Mouse (Mus musculus) liver, postnatal 0 days (tissue): Measurements from ENCODE around the gene Pdlim7.

Experiments used
- CTCF ChIP-seq: sonication (generic); IDR thresholded peaks from 2 replicates; pipeline ENCODE4 v1.5.1; 2016; ENCODE audit warnings: antibody characterized with exemption, low read depth
- EP300 ChIP-seq: IDR thresholded peaks from 2 replicates; pipeline ENCODE4 v1.6.1; 2016; ENCODE audit warnings: antibody characterized with exemption, low read depth, mild to moderate bottlenecking

DNA sequence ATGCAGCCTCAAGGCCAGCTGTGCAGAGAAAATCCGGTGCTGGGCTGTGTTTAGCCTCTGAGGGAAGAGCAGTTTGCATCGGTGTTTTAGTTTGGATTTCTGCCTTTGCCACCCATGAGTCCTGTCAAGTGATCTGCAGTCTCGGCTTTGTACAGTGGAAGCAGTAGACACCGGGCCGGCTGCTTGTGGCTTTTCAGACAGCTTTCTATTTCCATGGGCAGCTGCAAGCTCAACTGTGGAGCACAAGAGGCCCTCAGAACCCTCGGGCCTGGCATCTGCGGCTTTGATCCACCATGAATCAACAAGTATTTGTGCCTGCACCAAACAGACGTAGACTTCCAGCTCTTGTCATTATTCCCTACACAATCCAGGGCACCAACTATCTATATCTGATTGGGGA lies 11.1 kb downstream of the Pdlim7 start:
- TF ChIP-seq EP300 (no peak), CTCF (no peak)
